Mouse (Mus musculus) liver, adult 2 months (tissue): ENCODE data around the gene Il17a.

Experiments
- CTCF ChIP-seq: fragments of 200-500 bp; IDR thresholded peaks from 2 replicates; pipeline ENCODE4 v1.5.1; 2011; ENCODE audit warnings: low read depth, low read length, control low read depth
- POLR2A ChIP-seq: fragments of 200-500 bp; IDR thresholded peaks from 2 replicates; pipeline ENCODE4 v1.6.1; 2011; ENCODE audit warnings: low read length, control low read depth; ENCODE audit not compliant: insufficient read depth; ENCODE audit errors: extremely low read depth

DNA sequence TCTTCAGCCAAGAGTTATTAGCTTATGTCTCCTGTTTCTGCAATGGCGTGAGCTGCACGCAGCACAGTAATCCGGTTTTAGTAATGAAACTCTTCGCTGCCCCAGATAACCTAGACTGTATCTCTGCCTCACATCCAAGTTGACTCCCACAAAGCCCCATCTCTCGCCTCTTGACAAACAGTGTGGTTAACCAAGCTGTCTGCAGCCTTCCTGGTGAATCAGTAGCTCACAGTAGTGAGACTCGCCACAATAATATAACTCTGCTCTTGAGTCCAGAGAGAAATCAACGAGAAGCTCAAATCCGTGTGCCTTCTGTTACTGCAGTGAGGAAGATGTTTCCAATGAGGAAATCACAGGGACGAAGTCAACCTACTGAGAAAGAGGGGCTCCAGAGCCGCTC is 23.7 kb downstream of the Il17a start:
- TF ChIP-seq POLR2A (no peak), CTCF (no peak)
